Mouse (Mus musculus) megakaryocyte, embryonic 14.5 days (primary cell): ENCODE measurements at regions not wholly inside any gene's neighbourhood (a gene's known extent, or its start where the extent isn't known, plus 50 kb on each side); places are given as distances from the start of the nearest gene placed in this dataset.

Source experiments
- FLI1 ChIP-seq: IDR thresholded peaks from 2 replicates; pipeline ENCODE4 v1.6.1; 2012; ENCODE audit warnings: low read length, inconsistent platforms, mixed read lengths
- GATA1 ChIP-seq: IDR thresholded peaks from 3 replicates; pipeline ENCODE4 v1.6.1; 2012; ENCODE audit warnings: mixed read lengths, low read length, inconsistent platforms, borderline replicate concordance

DNA sequence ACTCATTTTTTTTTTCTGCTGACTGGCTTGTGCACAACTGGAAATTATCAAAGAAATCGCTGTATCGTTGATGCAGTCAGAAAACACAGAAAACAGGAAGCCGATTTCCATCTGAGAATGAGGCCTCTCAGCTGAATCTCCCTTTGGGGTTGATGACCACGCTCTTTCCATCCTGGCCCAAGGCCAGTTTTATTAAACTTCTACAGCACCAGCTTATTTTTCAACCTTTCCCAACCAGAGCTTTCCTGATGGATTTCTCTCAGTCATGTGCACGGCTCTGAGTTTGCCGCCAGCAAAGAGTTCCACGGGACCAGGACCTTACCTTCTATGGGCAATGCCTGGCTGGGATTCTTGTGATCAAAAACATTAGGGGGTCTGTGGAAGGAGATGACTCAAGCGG is 71.2 kb upstream of the Glis3 start:
- TF ChIP-seq GATA1 (no peak), FLI1 (no peak)
